16 mouse cellular contexts compared by ENCODE assay signal in genomic region chr4:81217979-81218378, GRCm38 (mm10).
DNase-seq lines count a peak whose midpoint lies in the region; ATAC-seq and TF ChIP-seq lines count a peak whose summit lies in the region.
"Had no signal": no experiment of that assay in that cellular context is flagged by ENCODE, and none has a peak within 500 bp of the region (broad histone marks: within the 10 kb centered on the region; RNA-seq: fewer than 3 reads in every experiment).

No protein-coding gene starts in this region.

- 5% methylated on average over 11 of the region's 11 CpGs for WGBS in kidney, postnatal 0 days
- 10% methylated on average over 11 of the region's 11 CpGs for WGBS in limb, embryonic 15.5 days
- 42% methylated on average over 11 of the region's 11 CpGs for WGBS in intestine, embryonic 16.5 days

- H3K9ac ChIP-seq in kidney, postnatal 0 days (ENCODE audit: low read depth, low read length) = no peak overlapping the region
- H3K9ac ChIP-seq in limb, embryonic 15.5 days = no peak overlapping the region
- no peak overlapping the region for H3K9ac ChIP-seq in intestine, embryonic 16.5 days (ENCODE audit: low read depth, low read length)
- H3K9ac ChIP-seq: embryonic facial prominence, embryonic 15.5 days had no signal

- no peak for TF ChIP-seq POLR2A in brain, embryonic 14.5 days (IDR thresholded peaks at IDR 0.05; ENCODE audit: borderline replicate concordance, extremely low read depth, insufficient read depth, insufficient read length, poor library complexity, severe bottlenecking)

- no peaks in the 10 kb centered on the region for H3K27me3 ChIP-seq in kidney, postnatal 0 days (ENCODE audit: insufficient read depth, low read length)
- no peaks in the 10 kb centered on the region for H3K27me3 ChIP-seq in limb, embryonic 15.5 days
- H3K27me3 ChIP-seq in intestine, embryonic 16.5 days (replicated peaks; ENCODE audit: control insufficient read depth, insufficient read depth, low read length) = no peaks in the 10 kb centered on the region
- H3K27me3 ChIP-seq: embryonic facial prominence, embryonic 15.5 days had no signal

- no peaks in the 10 kb centered on the region for H3K9me3 ChIP-seq in kidney, postnatal 0 days (replicated peaks; ENCODE audit: low read length)
- no peaks in the 10 kb centered on the region for H3K9me3 ChIP-seq in limb, embryonic 15.5 days
- no peaks in the 10 kb centered on the region for H3K9me3 ChIP-seq in intestine, embryonic 16.5 days (ENCODE audit: control insufficient read depth, low read length)
- H3K9me3 ChIP-seq: embryonic facial prominence, embryonic 15.5 days had no signal

- DNase-seq in embryo, embryonic 11 days = peak; percentile 16
- DNase-seq in embryo, embryonic 9.5 days (ENCODE audit: extremely low spot score) = no peak
- DNase-seq in kidney, postnatal 0 days (ENCODE audit: low spot score) = peak; percentile 94
- no peak for DNase-seq in kidney, adult 8-10 months
- DNase-seq in brain, embryonic 14.5 days (ENCODE audit: low read depth) = peak; percentile 50
- DNase-seq in adrenal gland, postnatal 36 days = no peak
- DNase-seq: cerebellum, adult 8-10 months; heart, adult 2 months; left cerebral cortex, postnatal 4 days; lung, adult 2 months; right cerebral cortex, adult 18-20 months; thymus, adult 2 months had no signal

- ATAC-seq in kidney, postnatal 0 days (replicated peaks; ENCODE audit: low FRiP score, low read depth) = peak; percentile 60
- no peak for ATAC-seq in limb, embryonic 15.5 days (ENCODE audit: insufficient number of reproducible peaks, low FRiP score, low TSS enrichment, low read depth)
- ATAC-seq in intestine, embryonic 16.5 days = no peak

- peaks cover 7% of the 10 kb centered on the region for H3K4me1 ChIP-seq in kidney, postnatal 0 days (replicated peaks; ENCODE audit: insufficient read depth, low read length)
- H3K4me1 ChIP-seq in limb, embryonic 15.5 days = peaks cover 15% of the 10 kb centered on the region
- H3K4me1 ChIP-seq in intestine, embryonic 16.5 days (ENCODE audit: control insufficient read depth, insufficient read depth, low read length) = no peaks in the 10 kb centered on the region

- H3K4me2 ChIP-seq in kidney, postnatal 0 days (ENCODE audit: low read length) = peak overlapping the region; percentile 23
- H3K4me2 ChIP-seq in limb, embryonic 15.5 days = no peak overlapping the region
- no peak overlapping the region for H3K4me2 ChIP-seq in intestine, embryonic 16.5 days (ENCODE audit: low read depth, low read length)
- H3K4me2 ChIP-seq: embryonic facial prominence, embryonic 15.5 days had no signal

- TF ChIP-seq CTCF in kidney, postnatal 0 days (IDR thresholded peaks at IDR 0.05; ENCODE audit: low read depth) = no peak
- TF ChIP-seq CTCF in brain, embryonic 14.5 days (IDR thresholded peaks at IDR 0.05; ENCODE audit: borderline replicate concordance, extremely low read depth, insufficient read depth, insufficient read length) = no peak

- H3K36me3 ChIP-seq in kidney, postnatal 0 days (ENCODE audit: insufficient read depth, low read length) = no peaks in the 10 kb centered on the region
- no peaks in the 10 kb centered on the region for H3K36me3 ChIP-seq in limb, embryonic 15.5 days
- no peaks in the 10 kb centered on the region for H3K36me3 ChIP-seq in intestine, embryonic 16.5 days (ENCODE audit: control insufficient read depth, insufficient read depth, low read length)
- H3K36me3 ChIP-seq: embryonic facial prominence, embryonic 15.5 days had no signal

- no peak overlapping the region for H3K4me3 ChIP-seq in kidney, postnatal 0 days (replicated peaks; ENCODE audit: low read depth, low read length)
- H3K4me3 ChIP-seq in limb, embryonic 15.5 days = no peak overlapping the region
- no peak overlapping the region for H3K4me3 ChIP-seq in intestine, embryonic 16.5 days (ENCODE audit: low read length)
- H3K4me3 ChIP-seq: embryonic facial prominence, embryonic 15.5 days; heart, adult 2 months; layer of hippocampus, adult 2 months had no signal

- no peak overlapping the region for H3K27ac ChIP-seq in kidney, postnatal 0 days
- peak overlapping the region; percentile 33; the same call in 1 of the 2 replicates for H3K27ac ChIP-seq in limb, embryonic 15.5 days
- no peak overlapping the region for H3K27ac ChIP-seq in intestine, embryonic 16.5 days (ENCODE audit: low read length)
- H3K27ac ChIP-seq: embryonic facial prominence, embryonic 15.5 days; heart, adult 2 months; layer of hippocampus, adult 2 months had no signal

Comparison
In these comparisons a context has a peak if more than half of its experiments do, and no peak if none do; other contexts are left out.
1. DNase-seq: peak in embryo, embryonic 11 days (single experiment), kidney, postnatal 0 days (single experiment) and brain, embryonic 14.5 days (single experiment); none in embryo, embryonic 9.5 days (single experiment), kidney, adult 8-10 months (0 of 2) and adrenal gland, postnatal 36 days (0 of 2).